Mouse (Mus musculus): ENCODE measurements around the gene Mgat5.

GRCm38 (mm10) chr1:127459576-127459975 is 254.8 kb downstream of the Mgat5 start:
- TF ChIP-seq CTCF (IDR thresholded peaks at IDR 0.05; ENCODE audit: borderline replicate concordance, insufficient read depth, low read depth, low read length) (no peak), POLR2A (IDR thresholded peaks at IDR 0.05; ENCODE audit: borderline replicate concordance, insufficient read depth, low read length) (no peak)
